Mouse (Mus musculus): ENCODE data around the gene Ccl17. TPM values are rescaled to one million over a fixed set of nuclear protein-coding genes. Genes with fewer than 3 reads are reported as not detected.
"Not testable (repeated sequence)": the region's sequence is repeated elsewhere in the genome, so short reads cannot be mapped to it uniquely, and the experiment has no call there.

The Ccl17 gene
- polyA plus RNA-seq, 1 experiment from 2014 or later = not detected

GRCm38 (mm10) chr8:94817933-94818332 is 7.7 kb downstream of the Ccl17 start:
- Histone ChIP-seq H3K9me3 (replicated peaks) (no peaks in the 10 kb centered on the region), H3K27me3 (ENCODE audit: low read depth, poor library complexity, severe bottlenecking) (no peaks in the 10 kb centered on the region), H3K4me1 (peaks cover 7% of the 10 kb centered on the region; the same call in 1 of the 2 replicates), H3K27ac (replicated peaks) (no peak overlapping the region), H3K4me3 (no peak overlapping the region), H3K36me3 (peaks cover 33% of the 10 kb centered on the region)
- 93% methylated on average over 11 of the region's 11 CpGs for WGBS
- no peak for DNase-seq (ENCODE audit: low spot score)

- WGBS = 81% methylated on average over 6 of the region's 6 CpGs
- peaks cover 5% of the 10 kb centered on the region; the same call in 1 of the 2 replicates for H3K4me1 ChIP-seq
- DNase-seq (ENCODE audit: low spot score) = no peak
- peaks cover 51% of the 10 kb centered on the region for H3K36me3 ChIP-seq
- H3K27ac ChIP-seq (replicated peaks) = no peak overlapping the region
- H3K9me3 ChIP-seq (replicated peaks) = no peaks in the 10 kb centered on the region
- H3K27me3 ChIP-seq (ENCODE audit: low read depth, poor library complexity, severe bottlenecking) = no peaks in the 10 kb centered on the region
- no peak overlapping the region for H3K4me3 ChIP-seq
Measured at GRCm38 (mm10) chr8:94819671-94820179, 9.5 kb downstream of the Ccl17 start.

GRCm38 (mm10) chr8:94820553-94820952 is 10.3 kb downstream of the Ccl17 start:
- DNase-seq (ENCODE audit: low spot score) = no peak
- peaks cover 58% of the 10 kb centered on the region for H3K36me3 ChIP-seq
- no peaks in the 10 kb centered on the region for H3K27me3 ChIP-seq (ENCODE audit: low read depth, poor library complexity, severe bottlenecking)
- no peaks in the 10 kb centered on the region for H3K9me3 ChIP-seq (replicated peaks)
- 92% methylated on average over 7 of the region's 7 CpGs for WGBS
- peaks cover 5% of the 10 kb centered on the region; the same call in 1 of the 2 replicates for H3K4me1 ChIP-seq
- H3K4me3 ChIP-seq = no peak overlapping the region
- H3K27ac ChIP-seq (replicated peaks) = no peak overlapping the region

GRCm38 (mm10) chr8:94821381-94821780 is 11.1 kb downstream of the Ccl17 start:
- Histone ChIP-seq H3K36me3 (peaks cover 66% of the 10 kb centered on the region), H3K9me3 (replicated peaks) (no peaks in the 10 kb centered on the region), H3K27ac (replicated peaks) (no peak overlapping the region), H3K4me3 (no peak overlapping the region), H3K27me3 (ENCODE audit: low read depth, poor library complexity, severe bottlenecking) (no peaks in the 10 kb centered on the region), H3K4me1 (peaks cover 5% of the 10 kb centered on the region; the same call in 1 of the 2 replicates)
- 74% methylated on average over 2 of the region's 2 CpGs for WGBS
- DNase-seq (ENCODE audit: low spot score) = no peak

- 81% methylated on average over 23 of the region's 23 CpGs for WGBS
- peak; percentile 57 for DNase-seq (ENCODE audit: low spot score)
- Histone ChIP-seq H3K4me1 (peaks cover 5% of the 10 kb centered on the region; the same call in 1 of the 2 replicates), H3K9me3 (replicated peaks) (no peaks in the 10 kb centered on the region), H3K4me3 (no peak overlapping the region), H3K27ac (replicated peaks) (no peak overlapping the region), H3K36me3 (peaks cover 79% of the 10 kb centered on the region), H3K27me3 (ENCODE audit: low read depth, poor library complexity, severe bottlenecking) (no peaks in the 10 kb centered on the region)
Measured at GRCm38 (mm10) chr8:94822637-94823560, 12.6 kb downstream of the Ccl17 start.

- WGBS = 86% methylated on average over 6 of the region's 6 CpGs
- H3K9me3 ChIP-seq (replicated peaks) = peaks cover 3% of the 10 kb centered on the region; the same call in 1 of the 2 replicates
- H3K4me1 ChIP-seq = peaks cover 5% of the 10 kb centered on the region; the same call in 1 of the 2 replicates
- H3K36me3 ChIP-seq = peaks cover 96% of the 10 kb centered on the region
- H3K27ac ChIP-seq (replicated peaks) = no peak overlapping the region
- DNase-seq (ENCODE audit: low spot score) = no peak
- H3K4me3 ChIP-seq = no peak overlapping the region
- no peaks in the 10 kb centered on the region for H3K27me3 ChIP-seq (ENCODE audit: low read depth, poor library complexity, severe bottlenecking)
Measured at GRCm38 (mm10) chr8:94825170-94825569, 14.9 kb downstream of the Ccl17 start.

GRCm38 (mm10) chr8:94826210-94826609 is 16.0 kb downstream of the Ccl17 start:
- Histone ChIP-seq H3K9me3 (replicated peaks) (peaks cover 4% of the 10 kb centered on the region; the same call in 1 of the 2 replicates), H3K27me3 (ENCODE audit: low read depth, poor library complexity, severe bottlenecking) (no peaks in the 10 kb centered on the region), H3K36me3 (peaks cover 96% of the 10 kb centered on the region), H3K4me3 (no peak overlapping the region), H3K27ac (replicated peaks) (no peak overlapping the region), H3K4me1 (peaks cover 5% of the 10 kb centered on the region; the same call in 1 of the 2 replicates)
- 94% methylated on average over 5 of the region's 5 CpGs for whole genome bisulfite sequencing
- no peak for DNase-seq (ENCODE audit: low spot score)

- DNase-seq (ENCODE audit: low spot score) = no peak
- Histone ChIP-seq H3K27me3 (ENCODE audit: low read depth, poor library complexity, severe bottlenecking) (no peaks in the 10 kb centered on the region), H3K4me1 (no peaks in the 10 kb centered on the region), H3K27ac (replicated peaks) (no peak overlapping the region), H3K9me3 (replicated peaks) (peaks cover 4% of the 10 kb centered on the region; the same call in 1 of the 2 replicates), H3K4me3 (no peak overlapping the region), H3K36me3 (peaks cover 92% of the 10 kb centered on the region)
- WGBS = 95% methylated on average over 6 of the region's 6 CpGs
Measured at GRCm38 (mm10) chr8:94828284-94828683, 18.0 kb downstream of the Ccl17 start.

- not testable (repeated sequence) for H3K27me3 ChIP-seq (ENCODE audit: low read depth, poor library complexity, severe bottlenecking); H3K4me3 ChIP-seq; H3K27ac ChIP-seq (replicated peaks); H3K9me3 ChIP-seq (replicated peaks); DNase-seq (ENCODE audit: low spot score)
- H3K36me3 ChIP-seq = peaks cover 39% of the 10 kb centered on the region
- H3K4me1 ChIP-seq = peaks cover 17% of the 10 kb centered on the region
- WGBS = 90% methylated on average over 7 of the region's 7 CpGs
Measured at GRCm38 (mm10) chr8:94833901-94834405, 23.7 kb downstream of the Ccl17 start.

GRCm38 (mm10) chr8:94835751-94836150 is 25.5 kb downstream of the Ccl17 start:
- not testable (repeated sequence) for H3K9me3 ChIP-seq (replicated peaks); H3K27ac ChIP-seq (replicated peaks); DNase-seq (ENCODE audit: low spot score); H3K27me3 ChIP-seq (ENCODE audit: low read depth, poor library complexity, severe bottlenecking); H3K4me3 ChIP-seq
- peaks cover 21% of the 10 kb centered on the region for H3K36me3 ChIP-seq
- H3K4me1 ChIP-seq = peaks cover 21% of the 10 kb centered on the region
- 96% methylated on average over 13 of the region's 13 CpGs for WGBS

- Histone ChIP-seq H3K4me3 (peak overlapping the region; percentile 82), H3K27me3 (ENCODE audit: low read depth, poor library complexity, severe bottlenecking) (no peaks in the 10 kb centered on the region), H3K27ac (replicated peaks) (no peak overlapping the region), H3K36me3 (peaks cover 12% of the 10 kb centered on the region), H3K9me3 (replicated peaks) (no peaks in the 10 kb centered on the region), H3K4me1 (peaks cover 21% of the 10 kb centered on the region)
- no peak for DNase-seq (ENCODE audit: low spot score)
- 68% methylated on average over 11 of the region's 11 CpGs for WGBS
Measured at GRCm38 (mm10) chr8:94836456-94837240, 26.4 kb downstream of the Ccl17 start.

Data from midbrain, embryonic 10.5 days (tissue).